Mouse (Mus musculus) brain, embryonic 14.5 days (tissue): ENCODE measurements around the gene Hs6st3.

ENCODE experiments used
- CTCF ChIP-seq: fragments of 200-500 bp; IDR thresholded peaks from 2 replicates; pipeline ENCODE4 v1.5.1; 2012; ENCODE audit warnings: inconsistent platforms, mild to moderate bottlenecking, moderate library complexity, borderline replicate concordance; ENCODE audit not compliant: insufficient read depth, insufficient read length; ENCODE audit errors: extremely low read depth
- POLR2A ChIP-seq: fragments of 200-500 bp; IDR thresholded peaks from 2 replicates; pipeline ENCODE4 v1.6.1; 2012; ENCODE audit warnings: mild to moderate bottlenecking, inconsistent platforms, borderline replicate concordance; ENCODE audit not compliant: poor library complexity, insufficient read depth, insufficient read length, severe bottlenecking; ENCODE audit errors: extremely low read depth

DNA sequence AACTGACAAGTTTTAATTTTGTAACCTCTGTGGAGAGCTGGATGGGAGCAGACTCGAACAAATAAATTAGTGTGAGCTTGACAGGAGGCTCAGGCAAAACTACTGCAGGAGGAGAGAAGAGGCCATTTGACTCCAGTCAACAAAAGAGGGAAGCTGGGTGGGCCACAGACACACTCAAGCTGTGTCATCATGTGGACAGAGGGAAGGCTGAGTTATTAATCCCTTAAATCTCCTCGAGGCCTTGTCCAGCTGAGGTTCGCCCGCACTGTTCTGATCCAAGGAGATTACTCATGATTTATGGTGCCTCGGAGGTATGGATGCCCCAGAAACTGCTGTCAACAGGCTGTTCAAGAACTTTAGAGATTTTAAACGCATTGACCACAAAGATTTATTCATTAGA is 776.4 kb downstream of the Hs6st3 start:
- no peak for TF ChIP-seq POLR2A
- TF ChIP-seq CTCF: no peak
